Mouse (Mus musculus) forebrain, embryonic 16.5 days (tissue): Measurements from ENCODE around the gene Qk. TPM values are rescaled to one million over a fixed set of nuclear protein-coding genes. Genes with fewer than 3 reads are reported as not detected.
A peak's percentile ranks its signal among the peaks of the same experiment; 100 is the strongest.

ENCODE experiments used
- ATAC-seq: fragments of 200-750 bp; cut with Nextera tagmentation; 2 replicates; pipeline ENCODE4 v1.8.0; 2017; ENCODE audit warnings: mild to moderate bottlenecking, moderate library complexity
- H3K27ac ChIP-seq: fragments of 300-500 bp; sonication (generic); 2 replicates; pipeline ENCODE4 v1.5.1; 2014; ENCODE audit warnings: low read length, control low read depth
- H3K27me3 ChIP-seq: fragments of 300-500 bp; sonication (generic); replicated peaks from 2 replicates; pipeline ENCODE4 v1.6.1; 2014; ENCODE audit warnings: low read length; ENCODE audit not compliant: control insufficient read depth, insufficient read depth
- H3K36me3 ChIP-seq: fragments of 300-500 bp; sonication (generic); 2 replicates; pipeline ENCODE4 v1.6.1; 2014; ENCODE audit not compliant: control insufficient read depth, insufficient read depth
- H3K4me1 ChIP-seq: fragments of 300-500 bp; sonication (generic); replicated peaks from 2 replicates; pipeline ENCODE4 v1.6.1; 2014; ENCODE audit warnings: low read length; ENCODE audit not compliant: control insufficient read depth, insufficient read depth
- H3K4me2 ChIP-seq: fragments of 300-500 bp; sonication (generic); 2 replicates; pipeline ENCODE4 v1.6.1; 2014; ENCODE audit warnings: mild to moderate bottlenecking, low read length, control low read depth
- H3K4me3 ChIP-seq: fragments of 300-500 bp; sonication (generic); replicated peaks from 2 replicates; pipeline ENCODE4 v1.5.1; 2014; ENCODE audit warnings: mild to moderate bottlenecking, low read length, control low read depth
- H3K9ac ChIP-seq: fragments of 300-500 bp; sonication (generic); replicated peaks from 2 replicates; pipeline ENCODE4 v1.6.1; 2014; ENCODE audit warnings: low read depth, low read length, control low read depth
- H3K9me3 ChIP-seq: fragments of 300-500 bp; sonication (generic); 2 replicates; pipeline ENCODE4 v1.6.1; 2016; ENCODE audit warnings: low read length; ENCODE audit not compliant: control insufficient read depth
- WGBS: fragments of 180-500 bp; shearing (Covaris S2); extraction: QIAGEN DNeasy Blood & Tissue Kit; methylation state at CpG from one replicate; pipeline ENCODE4 v1.1.7; 2014; 5-methylcytosine and 5-hydroxymethylcytosine counted together
- polyA plus RNA-seq: library from polyadenylated mRNA; unstranded; fragments of >200 nt; fragmentation: Nextera tagmentation; extraction: Ambion mirVana; gene quantifications from 2 replicates; pipeline ENCODE4 v1.2.1, GENCODE M21; 2015

Qk gene
- 37.6 and 43.6 TPM in 2 replicates for polyA plus RNA-seq

GRCm38 (mm10) chr17:10319685-10320455 is at the start of gene Qk:
Gene Qk, minus strand, starts transcription at chr17:10319854.
- no peaks in the 10 kb centered on the region for H3K9me3 ChIP-seq
- peak within 1 kb of the TSS; percentile 99 for H3K27ac ChIP-seq
- ATAC-seq, result peak; percentile 87
- H3K9ac ChIP-seq, result peak within 1 kb of the TSS; percentile 98
- H3K4me1 ChIP-seq, result peaks cover 11% of the 10 kb centered on the region
- WGBS, result under 1% methylated on average over 77 of the region's 86 CpGs
- no peaks in the 10 kb centered on the region for H3K27me3 ChIP-seq
- peak within 1 kb of the TSS; percentile 61 for H3K4me2 ChIP-seq
- peak within 1 kb of the TSS; percentile 99 for H3K4me3 ChIP-seq
- no peaks in the 10 kb centered on the region for H3K36me3 ChIP-seq

GRCm38 (mm10) chr17:10367044-10367443 is 47.4 kb upstream of the Qk start:
- WGBS, result 80% methylated on average over 5 of the region's 5 CpGs
- no peaks in the 10 kb centered on the region for H3K4me1 ChIP-seq
- no peak overlapping the region for H3K27ac ChIP-seq
- H3K9me3 ChIP-seq, result no peaks in the 10 kb centered on the region
- H3K9ac ChIP-seq, result no peak overlapping the region
- H3K4me2 ChIP-seq, result no peak overlapping the region
- ATAC-seq, result no peak
- H3K27me3 ChIP-seq, result no peaks in the 10 kb centered on the region
- H3K4me3 ChIP-seq, result no peak overlapping the region
- H3K36me3 ChIP-seq, result no peaks in the 10 kb centered on the region

GRCm38 (mm10) chr17:10366577-10366976 is 46.9 kb upstream of the Qk start:
- Histone ChIP-seq H3K27me3 (no peaks in the 10 kb centered on the region), H3K4me3 (no peak overlapping the region), H3K4me1 (no peaks in the 10 kb centered on the region), H3K4me2 (no peak overlapping the region), H3K36me3 (no peaks in the 10 kb centered on the region), H3K9me3 (no peaks in the 10 kb centered on the region), H3K9ac (no peak overlapping the region), H3K27ac (no peak overlapping the region)
- WGBS, result 92% methylated on average over 4 of the region's 4 CpGs
- no peak for ATAC-seq

GRCm38 (mm10) chr17:10365501-10366482 is 46.1 kb upstream of the Qk start:
- Histone ChIP-seq H3K4me3 (no peak overlapping the region), H3K4me1 (0 out of 2 replicates have a peak, but pooled peaks cover 4% of the 10 kb centered on the region), H3K4me2 (no peak overlapping the region), H3K27ac (no peak overlapping the region), H3K9ac (no peak overlapping the region), H3K27me3 (no peaks in the 10 kb centered on the region), H3K9me3 (no peaks in the 10 kb centered on the region), H3K36me3 (no peaks in the 10 kb centered on the region)
- WGBS, result 61% methylated on average over 13 of the region's 13 CpGs
- no peak for ATAC-seq

- Histone ChIP-seq H3K27ac (no peak overlapping the region), H3K9ac (no peak overlapping the region), H3K4me2 (no peak overlapping the region), H3K4me3 (no peak overlapping the region), H3K27me3 (no peaks in the 10 kb centered on the region), H3K4me1 (0 out of 2 replicates have a peak, but pooled peaks cover 5% of the 10 kb centered on the region), H3K36me3 (no peaks in the 10 kb centered on the region), H3K9me3 (no peaks in the 10 kb centered on the region)
- ATAC-seq, result no peak
- 90% methylated on average over 3 of the region's 3 CpGs for WGBS
These were observed 43.5 kb upstream of the Qk start for GRCm38 (mm10) chr17:10363151-10363550.

- Histone ChIP-seq H3K4me2 (no peak overlapping the region), H3K27ac (no peak overlapping the region), H3K9ac (no peak overlapping the region), H3K4me1 (0 out of 2 replicates have a peak, but pooled peaks cover 5% of the 10 kb centered on the region), H3K9me3 (no peaks in the 10 kb centered on the region), H3K36me3 (no peaks in the 10 kb centered on the region), H3K27me3 (no peaks in the 10 kb centered on the region), H3K4me3 (no peak overlapping the region)
- WGBS, result 92% methylated on average over 7 of the region's 7 CpGs
- ATAC-seq, result no peak
These were observed 42.2 kb upstream of the Qk start for GRCm38 (mm10) chr17:10361882-10362291.

GRCm38 (mm10) chr17:10360738-10361137 is 41.1 kb upstream of the Qk start:
- Histone ChIP-seq H3K4me2 (no peak overlapping the region), H3K36me3 (no peaks in the 10 kb centered on the region), H3K4me1 (0 out of 2 replicates have a peak, but pooled peaks cover 5% of the 10 kb centered on the region), H3K9me3 (no peaks in the 10 kb centered on the region), H3K4me3 (no peak overlapping the region), H3K27ac (no peak overlapping the region), H3K27me3 (no peaks in the 10 kb centered on the region), H3K9ac (no peak overlapping the region)
- no peak for ATAC-seq
- 56% methylated on average over 4 of the region's 4 CpGs for WGBS

GRCm38 (mm10) chr17:10359466-10359865 is 39.8 kb upstream of the Qk start:
- WGBS, result 88% methylated on average over 14 of the region's 14 CpGs
- no peak for ATAC-seq

GRCm38 (mm10) chr17:10357348-10357747 is 37.7 kb upstream of the Qk start:
- Histone ChIP-seq H3K9ac (no peak overlapping the region), H3K9me3 (no peaks in the 10 kb centered on the region), H3K4me2 (no peak overlapping the region), H3K27me3 (no peaks in the 10 kb centered on the region), H3K36me3 (no peaks in the 10 kb centered on the region), H3K27ac (no peak overlapping the region), H3K4me3 (no peak overlapping the region), H3K4me1 (0 out of 2 replicates have a peak, but pooled peaks cover 5% of the 10 kb centered on the region)
- peak; percentile 58; the same call in 1 of the 2 replicates for ATAC-seq
- 46% methylated on average over 12 of the region's 12 CpGs for WGBS

More at GRCm38 (mm10) chr17:10359466-10359865, 39.8 kb upstream of the Qk start:
- H3K4me3 ChIP-seq, result no peak overlapping the region
- H3K27me3 ChIP-seq, result no peaks in the 10 kb centered on the region
- no peak overlapping the region for H3K4me2 ChIP-seq
- no peaks in the 10 kb centered on the region for H3K36me3 ChIP-seq
- no peak overlapping the region for H3K9ac ChIP-seq
- H3K9me3 ChIP-seq, result no peaks in the 10 kb centered on the region
- no peak overlapping the region for H3K27ac ChIP-seq
- H3K4me1 ChIP-seq, result 0 out of 2 replicates have a peak, but pooled peaks cover 5% of the 10 kb centered on the region
